Mouse (Mus musculus) ES-Bruce4 (cell line): ENCODE results near the gene Fat2. TPM values are rescaled to one million over a fixed set of nuclear protein-coding genes. Genes with fewer than 3 reads are reported as not detected.

Experiments
- H3K27ac ChIP-seq: 2 replicates; pipeline ENCODE4 v1.5.1; 2012; ENCODE audit warnings: low read length, inconsistent platforms; ENCODE audit not compliant: insufficient read depth
- H3K27me3 ChIP-seq: 2 replicates; pipeline ENCODE4 v1.6.1; 2012; ENCODE audit warnings: mild to moderate bottlenecking, low read length, inconsistent platforms; ENCODE audit not compliant: control insufficient read depth, poor library complexity, insufficient read depth, severe bottlenecking
- H3K36me3 ChIP-seq: 2 replicates; pipeline ENCODE4 v1.6.1; 2012; ENCODE audit warnings: inconsistent platforms, mild to moderate bottlenecking, low read length, moderate library complexity; ENCODE audit not compliant: control insufficient read depth, poor library complexity, insufficient read depth, severe bottlenecking
- H3K4me1 ChIP-seq: one replicate; pipeline ENCODE4 v1.8.1; 2011; ENCODE audit warnings: low read length; ENCODE audit not compliant: control insufficient read depth, insufficient read depth
- H3K4me3 ChIP-seq: 2 replicates; pipeline ENCODE4 v1.5.1; 2011; ENCODE audit warnings: low read depth, mild to moderate bottlenecking, low read length
- H3K9ac ChIP-seq: 2 replicates; pipeline ENCODE4 v1.6.1; 2012; ENCODE audit warnings: low read depth, mild to moderate bottlenecking, inconsistent platforms; ENCODE audit not compliant: poor library complexity, severe bottlenecking
- H3K9me3 ChIP-seq: replicated peaks from 2 replicates; pipeline ENCODE4 v1.6.1; 2012; ENCODE audit warnings: mild to moderate bottlenecking, low read length, inconsistent platforms; ENCODE audit not compliant: control insufficient read depth, poor library complexity, insufficient read depth, severe bottlenecking
- CTCF ChIP-seq: IDR thresholded peaks from one replicate; pipeline ENCODE4 v1.8.1; 2011; ENCODE audit warnings: low read depth, low read length
- EP300 ChIP-seq: IDR thresholded peaks from 2 replicates; pipeline ENCODE4 v1.6.1; 2011; ENCODE audit warnings: low read depth, low read length; ENCODE audit not compliant: insufficient read depth
- POLR2A ChIP-seq: IDR thresholded peaks from one replicate; pipeline ENCODE4 v1.8.1; 2011; ENCODE audit warnings: low read length; ENCODE audit not compliant: insufficient read depth
- polyA plus RNA-seq: library from polyadenylated mRNA; stranded (reverse); fragments of >200 nt; gene quantifications from 2 replicates; pipeline ENCODE4 v1.2.4, GENCODE M21; 2011; ENCODE audit warnings: low read depth; ENCODE audit not compliant: missing spikeins, insufficient read depth, insufficient read length

Fat2 gene
- polyA plus RNA-seq, 1 experiment: 0.90 TPM

DNA sequence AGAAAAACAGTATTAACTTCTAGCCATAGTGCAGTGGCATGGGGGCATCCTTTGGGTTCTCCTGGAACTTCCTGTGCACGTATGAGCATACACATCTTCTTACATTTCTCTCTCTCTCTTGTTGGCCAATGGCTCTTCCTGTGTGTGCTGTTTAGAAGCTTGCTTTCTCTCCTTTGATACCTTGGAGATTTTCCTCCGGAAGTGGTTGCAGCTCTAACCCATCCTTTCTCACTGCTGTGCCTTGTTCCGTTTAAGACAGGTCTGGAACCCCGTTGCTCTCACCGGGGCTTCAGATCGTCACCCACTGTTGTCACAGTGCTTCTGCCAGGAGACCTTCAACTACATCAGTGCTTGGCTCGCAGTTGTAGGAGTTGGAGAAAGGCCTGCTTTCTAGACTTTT, 115.1 kb downstream of the Fat2 start:
- Histone ChIP-seq H3K36me3 (no peaks in the 10 kb centered on the region), H3K9ac (no peak overlapping the region), H3K4me1 (no peaks in the 10 kb centered on the region), H3K27me3 (no peaks in the 10 kb centered on the region), H3K27ac (no peak overlapping the region), H3K4me3 (no peak overlapping the region), H3K9me3 (no peaks in the 10 kb centered on the region)
- no peak for TF ChIP-seq EP300
- TF ChIP-seq CTCF: no peak
- TF ChIP-seq POLR2A: no peak

GRCm38 (mm10) chr11:55218473-55218872, 117.9 kb downstream of the Fat2 start:
- Histone ChIP-seq H3K9me3 (no peaks in the 10 kb centered on the region), H3K27ac (no peak overlapping the region), H3K27me3 (no peaks in the 10 kb centered on the region), H3K4me3 (no peak overlapping the region), H3K4me1 (no peaks in the 10 kb centered on the region), H3K36me3 (no peaks in the 10 kb centered on the region), H3K9ac (no peak overlapping the region)
- no peak for TF ChIP-seq EP300
- no peak for TF ChIP-seq POLR2A
- no peak for TF ChIP-seq CTCF

- Histone ChIP-seq H3K27ac (no peak overlapping the region), H3K27me3 (no peaks in the 10 kb centered on the region), H3K4me1 (no peaks in the 10 kb centered on the region), H3K9ac (no peak overlapping the region), H3K9me3 (no peaks in the 10 kb centered on the region), H3K36me3 (no peaks in the 10 kb centered on the region), H3K4me3 (no peak overlapping the region)
- TF ChIP-seq EP300 (no peak), CTCF (no peak)
Observed at GRCm38 (mm10) chr11:55217880-55218279, 118.5 kb downstream of the Fat2 start.

DNA sequence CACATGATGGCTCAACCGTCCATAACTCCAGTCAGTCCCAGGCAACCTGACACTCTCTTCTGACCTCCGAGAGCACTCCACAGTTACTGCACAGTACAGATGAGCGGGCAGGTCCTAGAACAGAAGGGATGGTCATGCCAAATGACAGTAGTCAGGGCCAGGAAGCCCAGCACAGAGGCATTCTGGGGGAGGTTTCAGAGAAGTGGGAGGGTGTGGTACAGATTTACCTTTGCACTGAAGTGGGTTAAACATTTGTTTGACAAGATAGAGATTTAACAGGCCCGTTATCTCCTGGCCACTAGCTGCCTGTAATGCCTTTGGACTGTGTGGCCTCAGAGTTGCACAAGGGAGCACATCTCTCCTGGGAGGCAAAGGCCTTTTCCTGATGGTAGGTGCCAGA, 118.9 kb downstream of the Fat2 start:
- Histone ChIP-seq H3K4me1 (no peaks in the 10 kb centered on the region), H3K9me3 (no peaks in the 10 kb centered on the region), H3K9ac (no peak overlapping the region), H3K27ac (no peak overlapping the region), H3K36me3 (no peaks in the 10 kb centered on the region), H3K27me3 (no peaks in the 10 kb centered on the region), H3K4me3 (no peak overlapping the region)
- TF ChIP-seq EP300 (no peak), POLR2A (no peak), CTCF (no peak)

DNA sequence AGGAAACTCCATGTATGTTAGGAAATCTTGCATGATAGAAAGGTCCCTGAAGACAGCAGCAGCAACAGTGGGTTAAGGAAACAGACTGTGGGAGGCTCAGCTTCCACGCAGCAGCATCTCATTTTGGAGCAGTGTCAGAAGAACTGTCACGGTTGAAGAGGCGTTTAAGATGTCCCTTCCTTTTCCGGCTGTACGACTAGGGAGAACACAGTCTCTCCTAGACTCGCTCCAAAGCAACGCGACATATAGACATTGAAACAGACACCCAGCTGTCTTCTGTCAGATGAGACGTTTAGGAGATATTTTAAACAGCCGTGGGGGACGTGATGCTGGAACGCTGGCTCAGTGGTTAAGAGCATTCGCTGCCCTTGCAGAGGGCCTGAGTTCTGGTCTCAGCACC, 119.5 kb downstream of the Fat2 start:
- no peaks in the 10 kb centered on the region for H3K36me3 ChIP-seq
- H3K4me3 ChIP-seq: no peak overlapping the region
- H3K4me1 ChIP-seq: no peaks in the 10 kb centered on the region
- H3K9ac ChIP-seq: no peak overlapping the region
- no peaks in the 10 kb centered on the region for H3K27me3 ChIP-seq
- no peaks in the 10 kb centered on the region for H3K9me3 ChIP-seq
- TF ChIP-seq CTCF (no peak), EP300 (no peak), POLR2A (no peak)
- no peak overlapping the region for H3K27ac ChIP-seq

- no peaks in the 10 kb centered on the region for H3K9me3 ChIP-seq
- no peak overlapping the region for H3K4me3 ChIP-seq
- no peaks in the 10 kb centered on the region for H3K27me3 ChIP-seq
- no peaks in the 10 kb centered on the region for H3K4me1 ChIP-seq
- no peak overlapping the region for H3K9ac ChIP-seq
- no peak for TF ChIP-seq CTCF
- no peak for TF ChIP-seq EP300
- TF ChIP-seq POLR2A: no peak
- H3K36me3 ChIP-seq: no peaks in the 10 kb centered on the region
- no peak overlapping the region for H3K27ac ChIP-seq
Observed at GRCm38 (mm10) chr11:55216061-55216460, 120.3 kb downstream of the Fat2 start.

DNA sequence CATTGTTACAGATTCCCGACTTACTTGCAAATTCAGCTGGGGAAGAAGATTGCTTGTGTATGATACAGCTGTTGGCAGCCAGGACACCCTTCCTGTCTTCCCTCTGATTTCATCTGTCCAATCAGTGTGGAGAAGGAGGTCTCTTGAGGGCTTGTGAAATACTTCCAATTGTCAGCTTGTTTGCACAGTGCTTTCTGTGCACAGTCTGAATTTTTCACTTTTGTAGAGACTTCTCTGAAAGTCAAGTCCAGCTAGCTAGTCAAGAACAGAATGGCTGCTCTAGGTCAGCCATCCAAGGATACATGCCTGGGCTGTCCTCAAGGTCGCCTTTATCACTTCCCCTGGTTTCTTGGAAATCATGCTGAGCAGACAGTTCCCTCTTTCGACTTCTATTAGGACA, 121.4 kb downstream of the Fat2 start:
- Histone ChIP-seq H3K36me3 (no peaks in the 10 kb centered on the region), H3K4me1 (no peaks in the 10 kb centered on the region), H3K27ac (no peak overlapping the region), H3K4me3 (no peak overlapping the region), H3K9ac (no peak overlapping the region), H3K9me3 (no peaks in the 10 kb centered on the region), H3K27me3 (no peaks in the 10 kb centered on the region)
- no peak for TF ChIP-seq EP300
- TF ChIP-seq CTCF: no peak
- no peak for TF ChIP-seq POLR2A
